Mouse (Mus musculus) CH12.LX (cell line): ENCODE measurements at regions not wholly inside any gene's neighbourhood (a gene's known extent, or its start where the extent isn't known, plus 50 kb on each side); places are given as distances from the start of the nearest gene placed in this dataset.

Experiments
- CTCF ChIP-seq, 2 experiments: IDR thresholded peaks in 1 of 2; conservative IDR thresholded peaks in 1 of 2; 2 replicates each; pipeline ENCODE4 v1.5.1; 2011 to 2012; ENCODE audit warnings: low read depth in 2 of 2, low read length in 2 of 2, improper control_type of control experiment in 1 of 2, inconsistent platforms in 1 of 2, mild to moderate bottlenecking in 1 of 2, moderate library complexity in 1 of 2
- GABPA ChIP-seq: IDR thresholded peaks from 2 replicates; pipeline ENCODE4 v1.6.1; 2012; ENCODE audit warnings: low read depth, low read length, improper control_type of control experiment, inconsistent platforms; ENCODE audit not compliant: insufficient replicate concordance
- POLR2A ChIP-seq: IDR thresholded peaks from 2 replicates; pipeline ENCODE4 v1.6.1; 2011; ENCODE audit warnings: low read depth, mild to moderate bottlenecking, improper control_type of control experiment, low read length
- RCOR1 ChIP-seq: conservative IDR thresholded peaks from 2 replicates; pipeline ENCODE4 v1.6.1; 2012; ENCODE audit warnings: low read depth, mild to moderate bottlenecking, inconsistent platforms, low read length, improper control_type of control experiment

DNA sequence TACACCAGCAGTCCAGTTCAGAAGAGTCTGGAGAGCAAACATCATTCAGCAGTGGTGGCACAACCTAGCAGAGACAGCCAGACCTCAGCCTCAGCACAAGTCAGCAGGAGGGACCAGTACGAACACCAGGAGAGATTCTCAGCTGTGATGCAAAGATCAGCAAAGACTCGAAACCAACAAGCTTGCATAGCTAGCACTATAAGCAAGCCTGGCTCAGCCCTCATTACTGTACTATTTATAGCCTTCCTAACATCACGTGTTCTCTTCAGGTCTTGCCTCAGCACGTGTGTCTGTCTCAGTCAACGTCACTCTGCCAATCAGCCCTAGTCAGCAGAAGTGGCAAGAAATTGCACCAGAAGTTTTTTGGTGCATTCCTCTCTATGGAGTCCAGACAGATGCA, 305.7 kb upstream of the Nbea start:
- TF ChIP-seq POLR2A (no peak), CTCF (conservative IDR thresholded peaks at IDR 0.05 in 1 of 2, IDR thresholded peaks at IDR 0.05 in 1 of 2; ENCODE audit: low read depth in 2 of 2, low read length in 2 of 2) (no peak), RCOR1 (no peak), GABPA (no peak)
